Mouse (Mus musculus) adrenal gland, adult 18-20 months (tissue): ENCODE data around the gene Tmc2. TPM values are rescaled to one million over a fixed set of nuclear protein-coding genes. Genes with fewer than 3 reads are reported as not detected.

Source experiments
- DNase-seq, 2 experiments: peaks; one replicate each; pipeline ENCODE4 v3.0.0; 2021 to 2022; ENCODE audit warnings: low spot score in 2 of 2
- long read RNA-seq, 2 experiments: library from polyadenylated mRNA; stranded (forward); transcript quantifications; one replicate each; pipeline ENCODE4 v2.0.0; 2021
- total RNA-seq, 2 experiments: library from RNA; stranded (reverse); gene quantifications; 1 replicate in 1 of 2; 2 replicates in 1 of 2; pipeline ENCODE4 v1.2.3; 2021

The Tmc2 gene
- total RNA-seq, result not detected
- long read RNA-seq, experiment 1, result 0 reads
- long read RNA-seq, experiment 2, result 0 reads

GRCm38 (mm10) chr2:130194894-130195293, at the start of gene Tmc2:
Tmc2 (plus strand) TSS chr2:130195194.
- no peak for DNase-seq

DNA sequence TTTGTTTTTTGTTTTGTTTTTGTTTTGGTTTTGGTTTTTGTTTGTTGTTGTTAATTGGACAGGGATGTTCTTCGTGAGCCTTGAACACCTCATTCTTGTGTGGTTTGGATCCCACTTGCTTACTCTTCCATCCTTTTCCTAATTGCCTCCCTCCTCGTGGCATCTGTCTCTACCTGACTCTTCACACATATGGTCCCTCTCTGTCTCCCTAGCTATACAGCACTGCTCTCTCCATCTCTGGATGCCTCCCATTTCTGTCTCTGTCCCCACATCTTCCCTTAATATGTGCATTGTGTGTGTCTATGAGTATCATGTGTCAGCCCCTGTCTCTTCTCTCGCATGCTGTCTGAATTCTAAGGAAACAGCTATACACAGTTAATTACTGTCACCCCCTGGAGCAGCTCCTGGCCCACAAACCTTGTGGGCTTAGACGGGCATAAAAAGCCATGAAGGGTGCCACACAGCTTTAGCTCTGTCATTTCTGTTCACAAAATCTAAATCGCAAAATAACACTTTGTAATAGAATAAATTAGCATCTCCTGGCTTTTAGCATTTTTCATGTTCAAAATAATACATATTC, 48.8 kb upstream of the Tmc2 start:
- no peak for DNase-seq

- DNase-seq, result peak in 1 of 2 experiments; percentile 16
Measured at GRCm38 (mm10) chr2:130155171-130155570, 39.8 kb upstream of the Tmc2 start.

- DNase-seq, result no peak
Measured at GRCm38 (mm10) chr2:130155851-130156250, 39.1 kb upstream of the Tmc2 start.

- no peak for DNase-seq
Measured at GRCm38 (mm10) chr2:130157231-130158087, 37.5 kb upstream of the Tmc2 start.

GRCm38 (mm10) chr2:130158088-130158437, 36.9 kb upstream of the Tmc2 start:
- no peak for DNase-seq

- DNase-seq, result no peak
Measured at GRCm38 (mm10) chr2:130162701-130163100, 32.3 kb upstream of the Tmc2 start.

DNA sequence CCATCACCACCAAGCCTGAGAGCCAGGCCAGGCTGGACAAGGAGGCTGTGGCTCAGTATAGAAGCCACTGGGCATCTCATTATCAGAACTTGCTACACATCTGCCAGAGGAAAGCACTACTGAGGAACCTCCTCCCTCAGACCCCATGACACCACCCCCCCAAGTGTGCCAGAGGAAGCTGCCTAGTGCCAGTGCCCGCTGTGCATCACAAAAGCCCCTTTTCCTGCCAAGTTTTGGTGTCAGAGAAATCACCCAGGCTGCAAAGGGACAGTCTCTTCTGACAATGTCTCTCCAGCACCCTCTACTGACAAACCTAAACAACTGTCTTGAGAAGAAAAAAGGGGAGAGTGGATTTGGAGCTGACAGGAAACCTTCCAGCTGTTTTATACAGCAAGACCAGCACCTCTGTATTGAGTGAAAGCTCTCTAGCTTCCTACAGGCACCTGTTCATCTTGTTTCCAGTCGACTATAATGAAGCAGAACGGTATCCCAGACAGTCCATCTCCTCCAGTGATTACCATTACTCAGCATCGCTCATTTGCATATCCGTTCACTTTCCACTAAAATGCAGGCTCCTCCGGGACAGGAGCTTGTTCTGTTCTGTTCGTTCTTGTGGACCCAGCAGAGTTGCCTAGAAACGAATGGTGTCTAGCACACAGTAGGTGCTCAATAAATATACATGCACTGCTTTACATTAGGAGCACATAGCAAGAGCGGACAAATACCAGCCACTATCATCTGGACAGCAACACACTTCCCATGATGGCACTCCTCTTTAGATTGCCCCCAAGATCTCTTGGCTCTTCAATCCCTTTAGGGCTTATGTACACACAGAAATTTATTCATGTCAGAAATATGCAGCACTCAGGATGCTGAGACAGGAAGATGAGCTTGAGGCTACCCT, 28.4 kb upstream of the Tmc2 start:
- DNase-seq, result no peak

DNA sequence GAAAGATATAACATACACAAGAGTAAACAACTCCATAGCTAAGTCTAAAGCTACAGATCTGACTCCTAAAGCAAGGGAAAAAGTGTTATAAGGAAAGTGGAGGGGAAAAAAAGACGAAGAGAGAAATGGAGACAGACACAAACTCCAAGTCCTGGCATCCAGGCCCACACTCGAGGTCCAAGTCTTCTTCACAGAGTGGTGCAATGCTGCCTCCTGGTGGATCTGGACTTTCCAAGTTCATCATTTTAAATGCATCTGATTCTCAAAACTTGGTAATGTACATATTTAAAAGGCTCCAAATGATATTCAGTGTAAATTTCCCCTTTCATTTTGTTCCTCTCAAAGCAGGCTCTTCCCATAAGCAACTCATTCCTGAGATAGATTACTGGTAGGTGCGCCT, 27.1 kb upstream of the Tmc2 start:
- DNase-seq, result peak; percentile 29 to 51

GRCm38 (mm10) chr2:130171674-130172073, 23.3 kb upstream of the Tmc2 start:
- no peak for DNase-seq

DNA sequence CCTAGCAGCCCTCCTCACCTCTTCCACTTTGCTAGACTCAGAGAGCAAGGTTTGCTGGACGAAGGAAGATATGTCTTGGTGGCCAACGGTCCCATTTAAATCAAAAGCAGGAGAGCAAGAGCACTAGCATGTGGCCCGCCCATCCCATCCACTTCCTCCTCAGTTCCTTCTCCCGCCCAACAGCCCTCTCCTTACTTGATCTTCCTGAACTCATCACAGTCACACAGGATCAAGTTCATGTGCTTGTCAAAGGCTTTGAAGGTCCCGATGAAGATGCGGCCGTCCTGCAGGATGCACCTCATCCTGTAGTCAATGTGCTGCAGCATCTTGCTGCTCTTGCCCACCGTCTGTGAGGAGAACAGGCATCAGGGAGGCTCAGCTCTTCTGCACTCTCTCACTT, 18.2 kb upstream of the Tmc2 start:
- DNase-seq, result no peak

DNA sequence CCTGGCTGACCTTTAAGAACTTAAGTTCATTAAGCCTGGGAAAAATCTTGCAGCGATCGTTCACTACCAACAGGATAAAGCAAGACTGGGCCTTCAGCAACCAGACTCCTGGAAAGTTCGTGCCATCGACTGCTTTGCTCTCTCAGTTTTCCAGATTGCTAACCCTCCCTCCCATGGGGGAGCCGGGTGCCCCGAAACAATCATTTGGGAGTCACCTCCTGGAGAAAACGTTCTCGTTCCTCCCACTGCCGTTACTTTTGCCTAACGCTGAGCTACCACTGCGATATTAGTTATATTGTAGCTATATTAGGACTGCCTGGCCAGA, 16.7 kb upstream of the Tmc2 start:
- DNase-seq, result no peak

DNA sequence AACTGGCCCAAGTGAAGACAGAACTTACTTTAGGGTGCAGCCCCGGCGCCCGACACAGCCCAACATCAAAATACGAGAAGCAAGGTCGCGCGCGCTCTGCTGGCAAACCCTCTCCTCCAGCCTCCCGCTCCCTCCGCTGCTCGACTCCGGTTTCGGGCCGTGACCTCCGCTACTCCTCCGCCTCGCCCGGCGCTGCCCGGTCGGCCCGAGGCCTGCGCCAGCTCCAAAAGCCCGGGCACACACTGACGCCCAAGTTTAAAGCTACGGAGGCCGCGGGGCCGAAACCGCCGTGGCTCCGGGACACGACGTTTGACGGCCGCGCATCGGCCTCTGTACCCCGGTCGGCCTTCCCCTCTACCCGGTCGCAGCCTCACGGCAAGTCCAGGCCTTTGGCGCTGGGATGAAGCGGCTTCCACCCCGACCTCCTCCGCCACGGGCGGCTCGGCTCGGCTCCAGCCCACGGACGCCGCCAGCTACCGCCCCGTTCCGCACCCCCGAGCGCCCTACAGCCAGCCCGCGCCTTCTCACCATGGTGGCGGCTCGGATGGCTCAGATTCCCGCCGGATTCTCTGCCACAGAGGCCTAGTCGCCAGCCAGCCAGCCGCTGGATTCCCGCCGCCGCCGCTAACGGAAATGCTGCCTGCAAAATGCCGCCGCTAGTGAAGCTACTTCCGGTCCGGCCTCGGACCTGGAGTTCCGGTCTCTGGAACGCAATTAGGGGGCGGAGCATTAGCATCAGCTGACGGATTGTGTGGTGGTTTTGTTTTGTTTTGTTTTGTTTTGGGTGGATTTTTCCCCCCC, 16.1 kb upstream of the Tmc2 start, which contains the start of gene Snrpb:
Gene Snrpb (minus strand): TSS at position 698 of the 801 bp plus-strand sequence.
- DNase-seq, result peak; percentile 84 to 86

- DNase-seq, result no peak
Measured at GRCm38 (mm10) chr2:130179507-130180019, 15.4 kb upstream of the Tmc2 start.

DNA sequence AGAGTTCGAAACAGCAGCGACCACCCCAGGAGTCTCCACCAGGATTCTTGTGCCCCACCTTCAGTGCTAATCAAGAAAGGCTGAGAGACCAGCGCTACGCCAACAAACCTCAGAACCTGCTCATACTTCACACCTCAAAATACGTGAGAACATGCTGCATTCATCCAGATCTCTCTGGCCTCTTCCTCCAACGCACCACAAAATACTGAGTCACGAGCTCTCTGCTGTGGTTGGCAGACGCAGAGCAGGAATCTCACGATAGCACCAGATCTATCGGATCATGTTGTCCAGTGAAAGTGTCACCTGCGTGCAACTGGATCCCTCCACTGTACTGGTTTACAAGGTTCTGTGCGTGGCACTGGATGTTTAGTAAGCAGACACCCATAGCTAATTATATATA, 6.6 kb upstream of the Tmc2 start:
- no peak for DNase-seq

- no peak for DNase-seq
Measured at GRCm38 (mm10) chr2:130200961-130201360, 6.0 kb downstream of the Tmc2 start.

GRCm38 (mm10) chr2:130207376-130207775, 12.4 kb downstream of the Tmc2 start:
- DNase-seq, result no peak

DNA sequence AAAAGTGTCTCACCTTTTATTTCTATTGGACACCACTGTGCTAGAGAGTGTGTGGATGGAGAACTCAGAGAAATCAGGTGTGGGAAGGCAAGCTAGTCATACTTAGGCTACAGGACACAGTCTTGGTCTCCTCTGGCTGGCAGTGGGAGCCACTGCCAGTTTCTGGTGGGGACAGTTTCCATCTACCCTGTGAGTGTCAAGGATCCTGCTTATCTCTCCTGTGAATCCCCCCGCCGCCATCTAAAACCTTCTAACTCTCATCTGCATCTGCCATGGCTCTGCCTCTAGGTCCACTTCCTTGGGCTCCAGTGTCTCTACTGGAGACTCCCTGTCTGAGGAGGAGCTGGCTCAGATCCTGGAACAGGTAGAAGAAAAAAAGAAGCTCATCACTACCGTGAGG, 13.0 kb downstream of the Tmc2 start:
- DNase-seq, result no peak

- DNase-seq, result no peak
Measured at GRCm38 (mm10) chr2:130209636-130210035, 14.6 kb downstream of the Tmc2 start.

- DNase-seq, result no peak
Measured at GRCm38 (mm10) chr2:130211581-130211980, 16.6 kb downstream of the Tmc2 start.

- DNase-seq, result peak in 1 of 2 experiments; percentile 11
Measured at GRCm38 (mm10) chr2:130246912-130247311, 51.9 kb downstream of the Tmc2 start.
